Mouse (Mus musculus): ENCODE measurements around the gene Zbtb7a. TPM values are rescaled to one million over a fixed set of nuclear protein-coding genes. Genes with fewer than 3 reads are reported as not detected.

The Zbtb7a gene
- polyA plus RNA-seq, 1 experiment = 47.6 TPM

DNA sequence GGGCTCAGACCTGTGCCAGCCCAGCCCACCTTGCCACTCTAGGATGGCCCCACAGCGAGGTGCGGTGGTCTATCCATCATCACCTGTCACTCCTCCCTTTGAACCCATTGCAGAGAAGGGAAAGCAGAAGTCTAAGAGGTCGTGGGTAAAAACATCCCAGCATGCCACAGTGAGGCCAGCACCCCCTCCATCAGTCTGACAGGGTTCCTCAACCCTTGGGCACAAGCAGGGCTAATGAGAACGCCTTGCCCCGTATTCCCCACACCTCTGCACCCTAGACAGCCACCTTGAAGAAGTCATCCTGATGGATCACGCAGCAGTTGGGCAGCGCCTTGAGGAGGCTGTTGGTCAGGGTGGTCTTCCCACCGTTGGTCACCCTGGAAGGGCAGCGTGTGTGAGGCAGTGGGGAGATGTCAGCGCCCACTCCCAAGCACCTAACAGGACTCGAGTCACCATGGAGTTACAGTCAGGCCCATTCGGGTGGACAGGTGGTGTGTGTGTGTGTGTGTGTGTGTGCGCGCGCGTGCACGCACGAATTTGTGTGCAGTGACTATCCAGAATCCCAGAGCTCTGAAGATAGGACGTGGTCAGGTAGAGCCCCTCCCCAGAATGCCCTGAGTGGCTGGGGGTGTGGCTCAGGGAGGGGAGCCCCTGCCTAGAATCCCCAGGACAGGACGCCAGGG, 65.7 kb downstream of the Zbtb7a start:
- no peak for DNase-seq (ENCODE audit: low read depth, low spot score)
- WGBS = 81% methylated on average over 20 of the region's 20 CpGs

GRCm38 (mm10) chr10:81201807-81202758, 67.1 kb downstream of the Zbtb7a start, which contains the start of gene Nmrk2:
Gene Nmrk2 (minus strand): TSS chr10:81202051.
- no peak for DNase-seq (ENCODE audit: low read depth, low spot score)
- WGBS = 67% methylated on average over 13 of the region's 13 CpGs

Other genes with a start within 250 kb of the Zbtb7a start
- 199 and 214 TPM in 2 replicates for gene Timm13, start 234.3 kb upstream of the Zbtb7a start, polyA plus RNA-seq (2012; rRNA removed)
- 26.1 and 34.1 TPM in 2 replicates for gene Lmnb2, start 217.0 kb upstream of the Zbtb7a start, polyA plus RNA-seq (2012; rRNA removed)
- 18.3 and 23.8 TPM in 2 replicates for gene Gadd45b, start 205.1 kb upstream of the Zbtb7a start, polyA plus RNA-seq (2012; rRNA removed)
- 0.83 and 1.1 TPM in 2 replicates for gene Gng7, start 120.3 kb upstream of the Zbtb7a start, polyA plus RNA-seq (2012; rRNA removed)
- gene Diras1, start 109.6 kb upstream of the Zbtb7a start, polyA plus RNA-seq (2012; rRNA removed) = 0.22 and 0.36 TPM in 2 replicates
- gene Slc39a3, start 97.8 kb upstream of the Zbtb7a start, polyA plus RNA-seq (2012; rRNA removed) = 26.3 and 26.5 TPM in 2 replicates
- gene Sgta, start 75.0 kb upstream of the Zbtb7a start, polyA plus RNA-seq (2012; rRNA removed) = 143 and 164 TPM in 2 replicates
- 31.5 and 36.1 TPM in 2 replicates for gene Thop1, start 65.2 kb upstream of the Zbtb7a start, polyA plus RNA-seq (2012; rRNA removed)
- 38.1 and 162 TPM in 2 replicates for gene Creb3l3, start 36.3 kb upstream of the Zbtb7a start, polyA plus RNA-seq (2012; rRNA removed)
- 212 and 265 TPM in 2 replicates for gene Map2k2, start 29.3 kb upstream of the Zbtb7a start, polyA plus RNA-seq (2012; rRNA removed)
- gene Pias4, start 32.7 kb downstream of the Zbtb7a start, polyA plus RNA-seq (2012; rRNA removed) = 40.4 and 40.5 TPM in 2 replicates
- 1,127 and 1,546 TPM in 2 replicates for gene Eef2, start 41.4 kb downstream of the Zbtb7a start, polyA plus RNA-seq (2012; rRNA removed)
- 78.5 and 80.1 TPM in 2 replicates for gene Dapk3, start 47.8 kb downstream of the Zbtb7a start, polyA plus RNA-seq (2012; rRNA removed)
- not detected in 2 replicates for gene 4930442H23Rik, start 48.6 kb downstream of the Zbtb7a start, polyA plus RNA-seq (2012; rRNA removed)
- gene Nmrk2, start 66.8 kb downstream of the Zbtb7a start, polyA plus RNA-seq (2012; rRNA removed) = not detected in 2 replicates
- 0.70 and 0.76 TPM in 2 replicates for gene Atcay, start 95.6 kb downstream of the Zbtb7a start, polyA plus RNA-seq (2012; rRNA removed)
- gene Zfr2, start 97.9 kb downstream of the Zbtb7a start, polyA plus RNA-seq (2012; rRNA removed) = 5.1 and 8.2 TPM in 2 replicates
- 6.5 and 9.5 TPM in 2 replicates for gene Matk, start 117.7 kb downstream of the Zbtb7a start, polyA plus RNA-seq (2012; rRNA removed)
- gene Mrpl54, start 131.7 kb downstream of the Zbtb7a start, polyA plus RNA-seq (2012; rRNA removed) = 109 and 119 TPM in 2 replicates
- gene Apba3, start 131.7 kb downstream of the Zbtb7a start, polyA plus RNA-seq (2012; rRNA removed) = 72.7 and 114 TPM in 2 replicates
- gene Tjp3, start 156.4 kb downstream of the Zbtb7a start, polyA plus RNA-seq (2012; rRNA removed) = 140 and 172 TPM in 2 replicates
- 30.6 and 43.4 TPM in 2 replicates for gene Pip5k1c, start 157.7 kb downstream of the Zbtb7a start, polyA plus RNA-seq (2012; rRNA removed)
- gene Cactin, start 185.9 kb downstream of the Zbtb7a start, polyA plus RNA-seq (2012; rRNA removed) = 25.7 and 28.1 TPM in 2 replicates
- 7.0 and 8.0 TPM in 2 replicates for gene Tbxa2r, start 193.5 kb downstream of the Zbtb7a start, polyA plus RNA-seq (2012; rRNA removed)
- gene Gipc3, start 208.0 kb downstream of the Zbtb7a start, polyA plus RNA-seq (2012; rRNA removed) = 0.78 and 0.95 TPM in 2 replicates
- 83.6 and 98.6 TPM in 2 replicates for gene Hmg20b, start 215.3 kb downstream of the Zbtb7a start, polyA plus RNA-seq (2012; rRNA removed)
- gene Mfsd12, start 222.3 kb downstream of the Zbtb7a start, polyA plus RNA-seq (2012; rRNA removed) = 12.1 and 13.6 TPM in 2 replicates
- 3.6 and 4.6 TPM in 2 replicates for gene 4930404N11Rik, start 230.6 kb downstream of the Zbtb7a start, polyA plus RNA-seq (2012; rRNA removed)
- 81.5 and 85.5 TPM in 2 replicates for gene Fzr1, start 243.3 kb downstream of the Zbtb7a start, polyA plus RNA-seq (2012; rRNA removed)
- gene Dohh, start 249.2 kb downstream of the Zbtb7a start, polyA plus RNA-seq (2012; rRNA removed) = 48.2 and 60.4 TPM in 2 replicates
- gene Gm48551, start 249.2 kb downstream of the Zbtb7a start, polyA plus RNA-seq (2012; rRNA removed) = 3.3 and 3.7 TPM in 2 replicates

Data from large intestine, adult 2 months (tissue).